ENCODE assay signal across 21 mouse cellular contexts in genomic region chrX:12085290-12085689, GRCm38 (mm10).
DNase-seq lines count a peak whose midpoint lies in the region; ATAC-seq lines count a peak whose summit lies in the region.
"Had no signal": no experiment of that assay in that cellular context is flagged by ENCODE, and none has a peak within 500 bp of the region (broad histone marks: within the 10 kb centered on the region; RNA-seq: fewer than 3 reads in every experiment).

No protein-coding gene starts in this region.

- H3K9me3 ChIP-seq in forebrain, embryonic 12.5 days, result no peaks in the 10 kb centered on the region
- no peaks in the 10 kb centered on the region for H3K9me3 ChIP-seq in forebrain, embryonic 10.5 days
- H3K9me3 ChIP-seq in liver, embryonic 11.5 days (ENCODE audit: control insufficient read depth, low read length), result no peaks in the 10 kb centered on the region
- no peaks in the 10 kb centered on the region for H3K9me3 ChIP-seq in neural tube, embryonic 12.5 days
- no peaks in the 10 kb centered on the region for H3K9me3 ChIP-seq in neural tube, embryonic 15.5 days (replicated peaks)
- no peaks in the 10 kb centered on the region for H3K9me3 ChIP-seq in liver, embryonic 15.5 days (replicated peaks)
- H3K9me3 ChIP-seq: limb, embryonic 15.5 days had no signal

- H3K9ac ChIP-seq in forebrain, embryonic 12.5 days, result no peak overlapping the region
- H3K9ac ChIP-seq in liver, embryonic 11.5 days (ENCODE audit: low read depth, low read length), result no peak overlapping the region
- no peak overlapping the region for H3K9ac ChIP-seq in neural tube, embryonic 12.5 days
- no peak overlapping the region for H3K9ac ChIP-seq in neural tube, embryonic 15.5 days (replicated peaks)
- no peak overlapping the region for H3K9ac ChIP-seq in liver, embryonic 15.5 days
- H3K9ac ChIP-seq: limb, embryonic 15.5 days had no signal

- intact Hi-C loops in left cerebral cortex, postnatal 14 days (cut with DNase I), result loop anchor here (10.0 kb wide), 1 partner anchor 170 kb away; no protein-coding TSS in a partner anchor

- ATAC-seq in forebrain, embryonic 12.5 days (ENCODE audit: low FRiP score), result no peak
- ATAC-seq in liver, embryonic 11.5 days (replicated peaks; ENCODE audit: low FRiP score), result no peak
- ATAC-seq in neural tube, embryonic 12.5 days (ENCODE audit: low FRiP score, low read depth), result no peak
- no peak for ATAC-seq in neural tube, embryonic 15.5 days (ENCODE audit: low FRiP score)
- no peak for ATAC-seq in liver, embryonic 15.5 days (ENCODE audit: insufficient read depth)
- ATAC-seq: activated CD4-positive, CD25-positive, alpha-beta regulatory T cell, adult 4 months; forebrain, embryonic 16.5 days; Patski had no signal

- peak overlapping the region; percentile 15; the same call in 1 of the 2 replicates for H3K4me2 ChIP-seq in forebrain, embryonic 12.5 days
- 0 out of 2 replicates have a peak overlapping the region, but pooled peaks have one; percentile 1 for H3K4me2 ChIP-seq in liver, embryonic 11.5 days
- H3K4me2 ChIP-seq in neural tube, embryonic 12.5 days (replicated peaks), result peak overlapping the region; percentile 24
- no peak overlapping the region for H3K4me2 ChIP-seq in neural tube, embryonic 15.5 days
- H3K4me2 ChIP-seq in liver, embryonic 15.5 days, result 0 out of 2 replicates have a peak overlapping the region, but pooled peaks have one; percentile 84
- H3K4me2 ChIP-seq: limb, embryonic 15.5 days had no signal

- H3K4me3 ChIP-seq in forebrain, embryonic 12.5 days (replicated peaks), result no peak overlapping the region
- H3K4me3 ChIP-seq in forebrain, embryonic 10.5 days, result no peak overlapping the region
- no peak overlapping the region for H3K4me3 ChIP-seq in liver, embryonic 11.5 days (ENCODE audit: low read depth, low read length)
- no peak overlapping the region for H3K4me3 ChIP-seq in neural tube, embryonic 12.5 days
- H3K4me3 ChIP-seq in neural tube, embryonic 15.5 days (replicated peaks), result no peak overlapping the region
- H3K4me3 ChIP-seq in liver, embryonic 15.5 days (replicated peaks), result no peak overlapping the region
- H3K4me3 ChIP-seq: layer of hippocampus, adult 2 months; limb, embryonic 15.5 days had no signal

- peaks cover 68% of the 10 kb centered on the region for H3K4me1 ChIP-seq in forebrain, embryonic 12.5 days
- peaks cover 96% of the 10 kb centered on the region for H3K4me1 ChIP-seq in forebrain, embryonic 10.5 days
- H3K4me1 ChIP-seq in liver, embryonic 11.5 days (replicated peaks; ENCODE audit: control insufficient read depth, insufficient read depth, low read length), result peaks cover 23% of the 10 kb centered on the region
- peaks cover 52% of the 10 kb centered on the region for H3K4me1 ChIP-seq in neural tube, embryonic 12.5 days
- peaks cover 50% of the 10 kb centered on the region for H3K4me1 ChIP-seq in neural tube, embryonic 15.5 days
- peaks cover 70% of the 10 kb centered on the region for H3K4me1 ChIP-seq in liver, embryonic 15.5 days (replicated peaks)

- no peak for DNase-seq in forebrain, embryonic 10.5 days (ENCODE audit: extremely low spot score, low spot score)
- no peak for DNase-seq in liver, embryonic 11.5 days (ENCODE audit: low spot score)
- DNase-seq in liver, result no peak
- no peak for DNase-seq in left cerebral cortex, postnatal 14 days (ENCODE audit: low spot score in 2 of 2)
- DNase-seq: adrenal gland, postnatal 10 days; gastrocnemius, postnatal 36 days; heart, postnatal 10 days; kidney, adult 2 months; kidney, postnatal 10 days; layer of hippocampus, postnatal 36 days; spleen, adult 18-20 months; thymus, postnatal 36 days had no signal

- WGBS in forebrain, embryonic 12.5 days, result 6% methylated on average over 18 of the region's 18 CpGs
- 2% methylated on average over 18 of the region's 18 CpGs for WGBS in forebrain, embryonic 10.5 days
- WGBS in liver, embryonic 11.5 days, result 7% methylated on average over 18 of the region's 18 CpGs
- WGBS in neural tube, embryonic 12.5 days, result 7% methylated on average over 18 of the region's 18 CpGs
- WGBS in neural tube, embryonic 15.5 days, result 11% methylated on average over 18 of the region's 18 CpGs
- WGBS in liver, embryonic 15.5 days (ENCODE audit: insufficient replicate concordance), result 9% methylated on average over 18 of the region's 18 CpGs

- no peaks in the 10 kb centered on the region for H3K36me3 ChIP-seq in forebrain, embryonic 12.5 days (replicated peaks)
- no peaks in the 10 kb centered on the region for H3K36me3 ChIP-seq in forebrain, embryonic 10.5 days (replicated peaks)
- H3K36me3 ChIP-seq in liver, embryonic 11.5 days (ENCODE audit: control insufficient read depth, insufficient read depth, low read length), result no peaks in the 10 kb centered on the region
- no peaks in the 10 kb centered on the region for H3K36me3 ChIP-seq in neural tube, embryonic 12.5 days
- H3K36me3 ChIP-seq in neural tube, embryonic 15.5 days, result no peaks in the 10 kb centered on the region
- H3K36me3 ChIP-seq in liver, embryonic 15.5 days (replicated peaks), result no peaks in the 10 kb centered on the region
- H3K36me3 ChIP-seq: limb, embryonic 15.5 days had no signal

- no peak overlapping the region for H3K27ac ChIP-seq in forebrain, embryonic 12.5 days
- H3K27ac ChIP-seq in forebrain, embryonic 10.5 days, result no peak overlapping the region
- no peak overlapping the region for H3K27ac ChIP-seq in liver, embryonic 11.5 days (ENCODE audit: low read depth, low read length)
- no peak overlapping the region for H3K27ac ChIP-seq in neural tube, embryonic 12.5 days
- no peak overlapping the region for H3K27ac ChIP-seq in neural tube, embryonic 15.5 days (replicated peaks)
- H3K27ac ChIP-seq in liver, embryonic 15.5 days (replicated peaks), result no peak overlapping the region
- H3K27ac ChIP-seq: layer of hippocampus, adult 2 months; limb, embryonic 15.5 days had no signal

- peaks cover 94% of the 10 kb centered on the region for H3K27me3 ChIP-seq in forebrain, embryonic 12.5 days
- peaks cover 100% of the 10 kb centered on the region for H3K27me3 ChIP-seq in forebrain, embryonic 10.5 days (ENCODE audit: poor library complexity, severe bottlenecking)
- peaks cover 96% of the 10 kb centered on the region for H3K27me3 ChIP-seq in liver, embryonic 11.5 days (replicated peaks; ENCODE audit: control insufficient read depth, insufficient read depth, low read length)
- peaks cover 72% of the 10 kb centered on the region for H3K27me3 ChIP-seq in neural tube, embryonic 12.5 days (replicated peaks)
- peaks cover 60% of the 10 kb centered on the region for H3K27me3 ChIP-seq in neural tube, embryonic 15.5 days (replicated peaks)
- H3K27me3 ChIP-seq in liver, embryonic 15.5 days, result peaks cover 100% of the 10 kb centered on the region
